Comparison of ENCODE assay signal across 9 mouse cellular contexts in the genomic region with DNA sequence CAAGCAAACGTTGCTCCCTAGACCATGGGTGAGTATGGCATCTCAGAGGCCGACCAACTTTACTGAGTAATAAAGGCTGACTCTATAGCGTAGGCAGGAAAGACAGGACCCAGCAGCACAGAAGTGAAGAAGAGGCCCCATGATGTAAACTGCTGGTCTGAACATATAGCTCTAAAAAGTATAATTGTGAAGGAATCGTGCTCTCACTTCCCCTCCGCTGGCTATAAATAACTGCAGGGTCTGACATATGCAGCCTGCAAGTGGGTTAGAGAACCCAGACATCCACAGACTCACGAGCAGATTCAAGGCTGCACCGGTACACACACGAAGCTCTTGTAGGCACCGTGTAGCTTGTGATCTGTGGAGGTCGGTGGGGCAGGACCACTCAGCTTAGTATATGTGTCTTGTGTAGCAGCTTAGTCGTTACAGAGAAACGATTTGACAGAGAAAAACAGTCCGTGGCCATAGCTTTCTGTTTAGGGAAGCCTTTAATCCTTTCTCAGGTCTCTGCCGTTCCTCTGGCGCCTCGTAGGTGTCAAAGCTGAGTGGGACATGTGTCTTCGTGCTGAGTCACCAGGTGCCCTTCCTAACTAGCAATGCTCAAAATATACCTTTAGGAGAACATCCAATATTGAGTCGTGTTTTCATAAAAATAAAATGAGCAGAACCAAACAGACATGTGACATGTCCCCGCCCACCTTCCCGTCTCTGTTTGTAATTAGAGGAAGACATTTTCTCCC.
A peak's percentile ranks its signal among the peaks of the same experiment; 100 is the strongest.
DNase-seq lines count a peak whose midpoint lies in the region; ATAC-seq and TF ChIP-seq lines count a peak whose summit lies in the region.
"Had no signal": no experiment of that assay in that cellular context is flagged by ENCODE, and none has a peak within 500 bp of the region (broad histone marks: within the 10 kb centered on the region; RNA-seq: fewer than 3 reads in every experiment).

No protein-coding gene starts in this region.

- no peaks in the 10 kb centered on the region for H3K9me3 ChIP-seq in liver, embryonic 15.5 days (replicated peaks)
- no peaks in the 10 kb centered on the region for H3K9me3 ChIP-seq in liver, embryonic 12.5 days (replicated peaks)
- no peaks in the 10 kb centered on the region for H3K9me3 ChIP-seq in midbrain, embryonic 14.5 days (ENCODE audit: control insufficient read depth, low read length)
- no peaks in the 10 kb centered on the region for H3K9me3 ChIP-seq in forebrain, embryonic 12.5 days

- H3K4me3 ChIP-seq in liver, embryonic 15.5 days (replicated peaks) = 0 out of 2 replicates have a peak overlapping the region, but pooled peaks have one; percentile 2
- H3K4me3 ChIP-seq in liver, embryonic 12.5 days = no peak overlapping the region
- H3K4me3 ChIP-seq in brown adipose tissue, adult 24 weeks (ENCODE audit: insufficient read depth, low read depth, low read length) = 0 out of 2 replicates have a peak overlapping the region, but pooled peaks have one; percentile 6
- H3K4me3 ChIP-seq in left cerebral cortex, adult 2 months = no peak overlapping the region
- no peak overlapping the region for H3K4me3 ChIP-seq in midbrain, embryonic 14.5 days (replicated peaks; ENCODE audit: low read depth, low read length)
- no peak overlapping the region for H3K4me3 ChIP-seq in forebrain, embryonic 12.5 days (replicated peaks)

- H3K4me2 ChIP-seq in liver, embryonic 15.5 days = peak overlapping the region; percentile 16; the same call in 1 of the 2 replicates
- no peak overlapping the region for H3K4me2 ChIP-seq in liver, embryonic 12.5 days
- H3K4me2 ChIP-seq in midbrain, embryonic 14.5 days (ENCODE audit: low read length) = no peak overlapping the region
- no peak overlapping the region for H3K4me2 ChIP-seq in forebrain, embryonic 12.5 days

- intact Hi-C loops in left cerebral cortex, adult 2 months (cut with DNase I) = loop anchor here (1.0 to 5.0 kb wide), 4 partner anchors 72 to 193 kb away; no protein-coding TSS in a partner anchor

- no peaks in the 10 kb centered on the region for H3K4me1 ChIP-seq in liver, embryonic 15.5 days (replicated peaks)
- H3K4me1 ChIP-seq in liver, embryonic 12.5 days = no peaks in the 10 kb centered on the region
- H3K4me1 ChIP-seq in brown adipose tissue, adult 24 weeks (ENCODE audit: control insufficient read depth, insufficient read depth, insufficient read length, low read length) = no peaks in the 10 kb centered on the region
- no peaks in the 10 kb centered on the region for H3K4me1 ChIP-seq in midbrain, embryonic 14.5 days (ENCODE audit: control insufficient read depth, insufficient read depth, low read length)
- H3K4me1 ChIP-seq in forebrain, embryonic 12.5 days = no peaks in the 10 kb centered on the region

- no peak overlapping the region for H3K27ac ChIP-seq in liver, embryonic 15.5 days (replicated peaks)
- no peak overlapping the region for H3K27ac ChIP-seq in liver, embryonic 12.5 days
- peak overlapping the region; percentile 47 for H3K27ac ChIP-seq in brown adipose tissue, adult 24 weeks (replicated peaks; ENCODE audit: low read depth, low read length)
- peak overlapping the region; percentile 86 for H3K27ac ChIP-seq in left cerebral cortex, adult 2 months
- no peak overlapping the region for H3K27ac ChIP-seq in midbrain, embryonic 14.5 days (replicated peaks; ENCODE audit: low read depth, low read length)
- H3K27ac ChIP-seq in forebrain, embryonic 12.5 days = no peak overlapping the region

- H3K27me3 ChIP-seq in liver, embryonic 15.5 days = no peaks in the 10 kb centered on the region
- no peaks in the 10 kb centered on the region for H3K27me3 ChIP-seq in liver, embryonic 12.5 days (replicated peaks)
- no peaks in the 10 kb centered on the region for H3K27me3 ChIP-seq in midbrain, embryonic 14.5 days (ENCODE audit: control insufficient read depth, insufficient read depth, low read length)
- H3K27me3 ChIP-seq in forebrain, embryonic 12.5 days = no peaks in the 10 kb centered on the region

- peak; percentile 58 to 60 for DNase-seq in left cerebral cortex, adult 2 months (ENCODE audit: extremely low spot score in 1 of 2, low spot score in 2 of 2)
- peak; percentile 71 to 72 for DNase-seq in right cerebral cortex, postnatal 36 days (ENCODE audit: low spot score in 2 of 2)
- DNase-seq in midbrain, embryonic 14.5 days = no peak
- no peak for DNase-seq in cerebellum, adult 9-10 months
- DNase-seq: lung, postnatal 4 days had no signal

- 48% methylated on average over 20 of the region's 20 CpGs for WGBS in liver, embryonic 15.5 days (ENCODE audit: insufficient replicate concordance)
- 63% methylated on average over 20 of the region's 20 CpGs for WGBS in liver, embryonic 12.5 days (ENCODE audit: insufficient replicate concordance)
- WGBS in midbrain, embryonic 14.5 days = 87% methylated on average over 20 of the region's 20 CpGs
- 86% methylated on average over 20 of the region's 20 CpGs for WGBS in forebrain, embryonic 12.5 days

- no peak for ATAC-seq in liver, embryonic 15.5 days (ENCODE audit: insufficient read depth)
- ATAC-seq in liver, embryonic 12.5 days = no peak
- ATAC-seq in midbrain, embryonic 14.5 days (ENCODE audit: low FRiP score, low TSS enrichment) = no peak
- no peak for ATAC-seq in forebrain, embryonic 12.5 days (ENCODE audit: low FRiP score)

- H3K9ac ChIP-seq in liver, embryonic 15.5 days = no peak overlapping the region
- H3K9ac ChIP-seq in liver, embryonic 12.5 days = no peak overlapping the region
- H3K9ac ChIP-seq in midbrain, embryonic 14.5 days (replicated peaks; ENCODE audit: low read length) = no peak overlapping the region
- no peak overlapping the region for H3K9ac ChIP-seq in forebrain, embryonic 12.5 days

- no peaks in the 10 kb centered on the region for H3K36me3 ChIP-seq in liver, embryonic 15.5 days (replicated peaks)
- no peaks in the 10 kb centered on the region for H3K36me3 ChIP-seq in liver, embryonic 12.5 days
- 0 out of 2 replicates have a peak, but pooled peaks cover 3% of the 10 kb centered on the region for H3K36me3 ChIP-seq in midbrain, embryonic 14.5 days (ENCODE audit: control insufficient read depth, insufficient read depth, low read length)
- H3K36me3 ChIP-seq in forebrain, embryonic 12.5 days (replicated peaks) = no peaks in the 10 kb centered on the region

- no peak for TF ChIP-seq CTCF in left cerebral cortex, adult 2 months (IDR thresholded peaks at IDR 0.05)

Comparison
In these comparisons a context has a peak if more than half of its experiments do, and no peak if none do; other contexts are left out.
1. H3K4me3 ChIP-seq: peak in liver, embryonic 15.5 days (single experiment) and brown adipose tissue, adult 24 weeks (single experiment); none in liver, embryonic 12.5 days (single experiment), left cerebral cortex, adult 2 months (single experiment), midbrain, embryonic 14.5 days (single experiment) and forebrain, embryonic 12.5 days (single experiment).
2. H3K27ac ChIP-seq: peak in brown adipose tissue, adult 24 weeks (single experiment) and left cerebral cortex, adult 2 months (single experiment); none in liver, embryonic 15.5 days (single experiment), liver, embryonic 12.5 days (single experiment), midbrain, embryonic 14.5 days (single experiment) and forebrain, embryonic 12.5 days (single experiment).
3. DNase-seq: peak in left cerebral cortex, adult 2 months (2 of 2) and right cerebral cortex, postnatal 36 days (2 of 2); none in midbrain, embryonic 14.5 days (single experiment) and cerebellum, adult 9-10 months (single experiment).